Mouse (Mus musculus) kidney, postnatal 4 days (tissue): ENCODE data around the gene C1qtnf3.

Experiments used
- DNase-seq, 2 experiments: peaks; one replicate each; pipeline ENCODE4 v3.0.0; 2021; ENCODE audit warnings: mixed read lengths in 2 of 2

The C1qtnf3 gene

GRCm38 (mm10) chr15:10951951-10952759 is at the start of gene C1qtnf3:
Gene C1qtnf3 (plus strand): TSS chr15:10952332.
- peak; percentile 45 to 69 for DNase-seq

GRCm38 (mm10) chr15:10902360-10902759 is 49.8 kb upstream of the C1qtnf3 start:
- DNase-seq: no peak

- no peak for DNase-seq
These were observed 35.4 kb upstream of the C1qtnf3 start for GRCm38 (mm10) chr15:10916611-10917311.

- no peak for DNase-seq
These were observed 34.8 kb upstream of the C1qtnf3 start for GRCm38 (mm10) chr15:10917312-10917660.

- no peak for DNase-seq
These were observed 31.9 kb upstream of the C1qtnf3 start for GRCm38 (mm10) chr15:10920212-10920611.

GRCm38 (mm10) chr15:10921064-10921463 is 31.1 kb upstream of the C1qtnf3 start:
- peak; percentile 33 to 43 for DNase-seq

GRCm38 (mm10) chr15:10922061-10922460 is 30.1 kb upstream of the C1qtnf3 start:
- DNase-seq: no peak

GRCm38 (mm10) chr15:10922570-10922969 is 29.6 kb upstream of the C1qtnf3 start:
- DNase-seq: no peak

GRCm38 (mm10) chr15:10923076-10923995 is 28.8 kb upstream of the C1qtnf3 start:
- DNase-seq: no peak

GRCm38 (mm10) chr15:10927325-10927724 is 24.8 kb upstream of the C1qtnf3 start:
- peak in 1 of 2 experiments; percentile 21 for DNase-seq

- DNase-seq: no peak
These were observed 23.4 kb upstream of the C1qtnf3 start for GRCm38 (mm10) chr15:10928633-10929270.

GRCm38 (mm10) chr15:10933930-10934329 is 18.2 kb upstream of the C1qtnf3 start:
- DNase-seq: no peak

GRCm38 (mm10) chr15:10940148-10941108 is 11.7 kb upstream of the C1qtnf3 start:
- DNase-seq: peak in 1 of 2 experiments; percentile 35

GRCm38 (mm10) chr15:10941901-10942300 is 10.2 kb upstream of the C1qtnf3 start:
- no peak for DNase-seq

GRCm38 (mm10) chr15:10947852-10948251 is 4.3 kb upstream of the C1qtnf3 start:
- DNase-seq: no peak

GRCm38 (mm10) chr15:10952760-10953305 is 701 bp downstream of the C1qtnf3 start:
- DNase-seq: peak; percentile 27 to 55

GRCm38 (mm10) chr15:10953465-10953864 is 1.3 kb downstream of the C1qtnf3 start:
- no peak for DNase-seq

GRCm38 (mm10) chr15:10954381-10955016 is 2.4 kb downstream of the C1qtnf3 start:
- DNase-seq: peak in 1 of 2 experiments; percentile 23

GRCm38 (mm10) chr15:10955156-10955555 is 3.0 kb downstream of the C1qtnf3 start:
- peak in 1 of 2 experiments; percentile 51 for DNase-seq

GRCm38 (mm10) chr15:10956706-10957105 is 4.6 kb downstream of the C1qtnf3 start:
- DNase-seq: no peak
